Mouse (Mus musculus) liver, embryonic 14.5 days (tissue): Measurements from ENCODE around the gene Fnbp1.

Source experiments
- CTCF ChIP-seq: IDR thresholded peaks from 2 replicates; pipeline ENCODE4 v1.5.1; 2016; ENCODE audit warnings: antibody characterized with exemption, low read depth, control low read depth
- EP300 ChIP-seq: IDR thresholded peaks from 2 replicates; pipeline ENCODE4 v1.6.1; 2016; ENCODE audit warnings: antibody characterized with exemption, low read depth

DNA sequence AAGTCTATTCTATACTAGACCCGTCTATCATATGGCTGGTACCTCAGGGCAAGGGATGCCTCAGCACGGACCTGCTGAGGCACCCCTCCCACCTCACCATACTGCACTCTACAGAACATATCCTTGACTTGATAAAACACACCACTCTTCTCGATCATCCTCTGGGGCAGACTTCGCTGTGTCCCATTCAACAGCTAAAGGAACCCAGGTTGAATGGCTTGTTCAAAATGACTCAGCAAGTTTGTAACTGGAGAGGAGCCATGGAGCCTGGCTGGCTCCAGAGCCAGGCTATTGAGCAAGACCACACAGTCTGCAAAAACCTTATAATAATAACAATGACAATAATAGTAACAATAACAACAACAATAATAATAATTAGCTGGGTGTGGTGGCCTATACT lies 13.9 kb downstream of the Fnbp1 start:
- no peak for TF ChIP-seq CTCF
- TF ChIP-seq EP300, result no peak
